Mouse (Mus musculus) cerebellum, adult 11-12 months (tissue): ENCODE data around the gene Fam178b.
A peak's percentile ranks its signal among the peaks of the same experiment; 100 is the strongest.
"Not testable (repeated sequence)": the region's sequence is repeated elsewhere in the genome, so short reads cannot be mapped to it uniquely, and the experiment has no call there.

Experiments
- DNase-seq: peaks from one replicate; pipeline ENCODE4 v3.0.0; 2022

Gene Fam178b

DNA sequence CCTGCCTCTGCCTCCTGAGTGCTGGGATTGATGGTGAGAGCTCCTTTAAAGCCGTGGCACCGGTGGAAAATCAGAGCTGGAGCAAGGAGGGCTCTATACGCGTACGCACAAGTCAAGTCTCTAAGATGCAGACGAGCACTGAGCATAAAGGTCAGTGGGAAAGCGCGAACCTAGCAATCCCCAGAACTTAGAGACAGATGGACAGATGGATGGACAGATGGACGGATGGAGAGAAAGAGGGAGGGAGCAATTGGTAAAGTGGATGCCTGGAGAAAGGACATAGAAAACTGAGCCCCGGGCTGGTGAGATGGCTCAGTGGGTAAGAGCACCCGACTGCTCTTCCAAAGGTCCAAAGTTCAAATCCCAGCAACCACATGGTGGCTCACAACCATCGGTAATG is 142.2 kb downstream of the Fam178b start:
- DNase-seq: no peak

- DNase-seq: no peak
Measured at GRCm38 (mm10) chr1:36540132-36540531, 142.9 kb downstream of the Fam178b start.

- no peak for DNase-seq
Measured at GRCm38 (mm10) chr1:36539186-36539585, 143.8 kb downstream of the Fam178b start, which contains the start of gene Gm42417. Gene Gm42417, minus strand, starts transcription at chr1:36539429.

GRCm38 (mm10) chr1:36538727-36539126 is 144.3 kb downstream of the Fam178b start:
- no peak for DNase-seq

- DNase-seq: not testable (repeated sequence)
Measured at GRCm38 (mm10) chr1:36536783-36537182, 146.2 kb downstream of the Fam178b start, which contains the start of gene Ankrd23. Gene Ankrd23, minus strand, starts transcription at chr1:36536883.

DNA sequence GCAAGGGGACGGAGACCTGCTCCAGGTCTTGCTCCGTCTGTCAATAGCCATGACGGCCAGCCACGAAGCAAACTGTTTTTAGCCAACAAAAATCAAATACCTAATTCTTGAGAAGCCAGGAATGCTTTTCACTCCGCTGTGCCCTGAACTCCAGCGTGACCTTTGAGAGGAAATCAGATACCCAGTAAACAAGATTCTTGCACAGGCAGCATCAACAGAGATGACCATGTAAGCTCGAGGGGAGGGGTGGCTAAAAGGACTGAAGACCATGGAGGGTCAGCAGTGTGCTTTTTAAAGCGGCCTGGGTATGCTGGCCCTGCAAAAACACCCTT is 146.6 kb downstream of the Fam178b start:
- DNase-seq: no peak

- DNase-seq: peak; percentile 76
Measured at GRCm38 (mm10) chr1:36535477-36536396, 147.2 kb downstream of the Fam178b start.

GRCm38 (mm10) chr1:36534595-36535058 is 148.4 kb downstream of the Fam178b start:
- peak; percentile 32 for DNase-seq

- DNase-seq: no peak
Measured at GRCm38 (mm10) chr1:36533546-36533945, 149.4 kb downstream of the Fam178b start.

DNA sequence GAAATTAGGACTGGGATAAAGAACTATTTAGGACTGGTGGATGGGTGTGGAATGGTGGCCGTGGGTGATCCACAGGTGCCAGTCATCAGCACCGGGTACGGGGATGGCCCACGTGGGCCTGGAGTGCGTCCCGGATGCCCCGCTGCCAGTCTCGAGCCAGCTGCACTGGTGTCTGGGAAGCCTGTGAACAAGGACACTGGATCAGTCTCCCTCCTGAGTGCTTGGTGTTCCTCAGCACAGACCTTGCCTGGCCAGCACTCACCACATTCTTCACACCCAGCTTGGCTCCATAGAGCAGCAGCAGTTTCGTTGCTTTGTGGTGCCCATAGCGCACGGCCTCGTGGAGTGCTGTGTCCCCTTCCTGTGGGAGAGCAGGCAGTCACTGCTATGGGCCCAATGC is 151.5 kb downstream of the Fam178b start:
- no peak for DNase-seq

DNA sequence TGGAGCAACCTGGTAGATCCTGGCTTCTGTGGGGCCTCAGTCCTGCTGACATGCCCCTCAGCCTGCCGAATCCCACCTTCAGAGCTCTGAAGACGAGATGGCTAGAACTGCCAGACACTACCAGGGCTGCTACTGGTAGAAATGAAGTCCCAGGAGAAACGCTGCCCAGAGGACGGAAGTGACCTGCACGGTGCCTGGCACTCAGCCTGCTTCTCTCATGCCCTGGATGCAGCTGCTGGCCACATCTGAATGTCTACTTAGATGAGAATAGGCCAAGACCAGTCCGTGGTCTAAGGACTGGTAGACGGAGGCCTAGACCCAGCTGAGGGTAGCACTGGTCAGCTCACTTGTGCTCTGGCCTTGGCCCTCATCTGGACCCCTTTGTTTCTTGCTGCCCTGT is 152.0 kb downstream of the Fam178b start:
- no peak for DNase-seq

DNA sequence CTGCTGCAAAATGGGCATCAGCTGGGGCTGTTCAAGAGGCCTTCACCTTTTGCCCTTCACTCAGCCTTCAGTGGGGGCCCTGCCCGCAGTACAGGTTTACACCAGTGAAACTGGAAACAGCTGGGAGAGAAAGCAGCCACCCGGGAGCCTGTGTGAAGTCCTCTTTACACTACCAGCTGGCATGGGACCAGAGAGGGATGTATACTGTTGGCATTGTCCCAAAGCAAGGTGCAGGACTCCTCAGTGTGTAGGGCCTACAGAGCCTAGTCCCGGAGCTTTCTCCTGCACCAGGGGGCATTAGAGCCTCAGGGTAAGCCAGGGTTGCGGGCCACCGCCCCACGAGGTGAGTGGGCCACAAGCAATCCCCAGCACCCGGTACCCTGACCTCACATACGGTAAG is 152.5 kb downstream of the Fam178b start:
- DNase-seq: peak; percentile 44

DNA sequence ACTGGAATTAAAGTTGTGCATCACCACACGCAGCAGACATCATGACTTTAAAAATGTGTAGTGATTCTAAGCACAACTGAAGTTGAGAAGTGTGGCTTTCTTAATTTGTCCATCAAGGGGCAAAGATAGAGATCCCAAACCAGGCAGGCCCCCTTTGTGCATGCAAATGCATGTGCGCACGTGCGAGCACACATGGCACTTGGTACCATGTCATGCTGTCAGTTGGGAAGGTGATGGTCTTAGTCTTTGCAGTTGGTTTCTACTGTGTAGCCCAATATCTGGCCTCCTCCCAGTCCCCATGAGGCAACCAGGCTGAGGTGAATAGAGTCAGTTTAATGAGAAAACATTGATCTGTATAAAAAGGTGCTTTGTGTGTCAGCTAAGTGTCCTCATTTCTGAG is 153.1 kb downstream of the Fam178b start:
- DNase-seq: no peak

GRCm38 (mm10) chr1:36529274-36529673 is 153.7 kb downstream of the Fam178b start:
- DNase-seq: no peak

GRCm38 (mm10) chr1:36528351-36528750 is 154.6 kb downstream of the Fam178b start:
- DNase-seq: no peak

DNA sequence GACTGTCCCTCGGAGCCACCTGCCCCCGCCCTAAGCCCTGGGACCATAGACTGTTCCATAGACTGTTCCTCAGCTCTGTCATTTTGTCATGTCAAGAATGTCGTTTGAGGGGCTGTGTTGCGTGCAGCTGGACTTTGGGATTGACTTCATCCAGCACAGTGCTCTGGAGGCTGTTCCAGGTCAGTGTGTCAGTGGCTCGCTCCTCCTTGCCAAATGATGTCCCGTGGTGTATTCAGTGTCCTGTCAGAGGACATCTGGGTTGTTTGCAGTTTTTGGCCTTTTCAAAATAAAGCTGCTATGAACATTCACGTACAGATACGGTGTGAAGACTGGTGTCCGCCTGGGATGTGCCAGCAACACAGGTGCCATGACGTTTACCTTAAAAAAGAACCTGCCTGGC is 156.1 kb downstream of the Fam178b start:
- no peak for DNase-seq

DNA sequence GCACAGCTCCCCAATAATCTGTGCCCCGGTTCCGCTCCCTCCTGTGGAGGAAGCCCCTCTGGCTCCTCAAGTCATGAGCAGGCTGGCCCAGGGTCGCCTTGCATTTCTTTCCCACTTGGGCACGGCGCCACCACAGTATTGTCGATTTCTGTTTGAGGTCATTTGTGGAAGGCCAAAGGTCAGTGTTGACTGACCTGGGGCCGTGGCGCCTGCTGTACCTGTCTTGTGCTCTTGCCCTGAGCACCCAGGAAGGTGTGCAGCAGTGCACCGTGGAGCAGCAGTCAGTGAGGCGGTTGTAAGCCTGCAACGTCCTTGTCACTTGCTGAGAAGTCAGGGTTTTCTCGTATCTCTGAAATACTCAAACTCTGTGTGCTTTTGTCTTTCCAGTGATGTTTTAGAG is 157.2 kb downstream of the Fam178b start:
- no peak for DNase-seq

DNA sequence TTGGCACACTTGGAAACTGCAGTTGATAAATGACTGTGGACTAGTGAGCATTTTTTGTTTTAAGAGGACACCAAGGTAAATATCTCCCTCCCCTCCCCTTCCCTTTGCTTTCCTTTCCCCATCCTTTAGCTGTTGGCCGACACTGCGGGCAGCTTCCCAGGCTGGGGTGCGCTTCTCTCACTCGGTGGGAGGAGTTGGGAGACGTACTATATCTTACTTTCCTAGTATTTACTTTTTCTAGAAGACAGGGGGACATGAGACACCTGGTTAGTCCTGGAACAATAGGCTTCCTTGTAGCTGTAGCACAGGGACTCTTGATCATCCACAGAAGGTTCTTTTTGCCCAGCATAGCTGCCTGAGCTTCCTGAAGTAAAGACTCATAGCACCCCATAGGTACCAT is 158.9 kb downstream of the Fam178b start:
- no peak for DNase-seq

DNA sequence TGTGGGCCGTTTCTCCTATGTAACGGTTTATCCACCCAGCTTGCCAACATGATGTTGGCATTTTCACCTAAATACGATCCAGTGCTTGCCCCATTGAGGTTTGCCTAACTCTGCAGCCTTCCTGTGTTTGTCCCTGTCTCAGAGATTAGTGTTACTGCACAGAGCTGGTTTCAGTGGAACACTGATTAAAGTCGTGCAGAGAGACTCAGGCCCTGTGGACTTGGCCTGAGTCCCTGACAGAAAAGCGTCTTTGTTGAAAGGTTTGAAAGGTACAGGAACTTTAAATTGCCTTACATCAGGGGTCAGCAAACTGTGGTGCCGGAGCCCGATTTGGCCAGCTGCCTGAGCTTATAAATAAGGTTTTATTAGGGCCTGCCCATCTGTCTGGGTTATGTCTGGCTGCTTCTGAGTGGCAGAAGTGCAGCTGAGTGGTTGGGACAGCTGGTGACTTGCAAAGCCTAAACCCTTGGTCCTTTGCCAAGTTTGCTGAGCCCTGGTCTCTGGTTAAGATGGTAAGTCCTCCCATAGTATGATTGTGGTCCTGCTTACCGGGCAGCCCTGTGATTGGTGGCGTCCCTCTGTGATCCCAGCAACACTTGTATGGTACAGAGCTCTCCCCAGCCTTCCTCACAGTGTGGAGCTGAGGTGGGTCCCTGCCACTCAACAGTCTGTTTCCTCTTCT is 159.5 kb downstream of the Fam178b start:
- DNase-seq: peak; percentile 44

DNA sequence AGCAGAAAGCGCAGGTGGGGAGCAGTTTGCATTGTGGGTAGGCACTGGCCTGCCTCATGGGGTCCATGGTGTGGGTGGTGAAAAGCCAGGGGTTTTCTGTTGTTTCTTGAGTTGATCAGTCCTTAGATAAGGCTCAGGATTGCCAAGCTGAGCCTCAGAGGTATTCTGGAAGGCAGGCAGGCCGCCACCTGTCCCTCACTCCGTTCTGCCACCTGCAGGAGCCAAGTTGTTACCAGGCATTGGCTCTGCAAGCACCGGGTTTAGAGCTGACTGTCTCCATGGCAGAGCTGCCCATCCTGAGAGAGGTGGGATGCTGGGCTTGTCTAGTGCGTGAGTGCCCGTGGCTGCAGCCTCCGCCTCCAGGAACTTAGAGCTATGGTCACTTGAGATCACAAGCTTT is 160.8 kb downstream of the Fam178b start:
- DNase-seq: no peak

GRCm38 (mm10) chr1:36519626-36520025 is 163.4 kb downstream of the Fam178b start:
- DNase-seq: no peak

DNA sequence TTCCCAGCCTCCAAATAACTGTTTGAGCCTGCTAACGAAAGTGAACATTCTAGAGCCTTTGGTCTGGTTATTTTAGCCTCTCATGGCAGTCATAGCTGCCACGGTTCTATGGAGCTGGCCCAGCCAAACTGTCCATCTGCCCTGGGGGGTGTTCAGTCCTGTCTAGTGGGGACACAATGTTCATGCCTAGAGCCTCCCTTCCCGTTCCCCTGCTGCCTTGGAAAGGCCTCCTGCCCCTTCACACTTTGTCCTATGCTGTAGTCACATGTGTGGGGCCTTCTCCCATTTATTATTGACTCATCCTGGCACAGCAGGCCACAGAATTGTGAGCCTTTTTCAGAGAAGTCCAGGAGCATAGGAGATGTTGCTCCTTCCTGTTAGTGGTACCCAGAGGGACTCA is 164.7 kb downstream of the Fam178b start:
- peak; percentile 70 for DNase-seq

DNA sequence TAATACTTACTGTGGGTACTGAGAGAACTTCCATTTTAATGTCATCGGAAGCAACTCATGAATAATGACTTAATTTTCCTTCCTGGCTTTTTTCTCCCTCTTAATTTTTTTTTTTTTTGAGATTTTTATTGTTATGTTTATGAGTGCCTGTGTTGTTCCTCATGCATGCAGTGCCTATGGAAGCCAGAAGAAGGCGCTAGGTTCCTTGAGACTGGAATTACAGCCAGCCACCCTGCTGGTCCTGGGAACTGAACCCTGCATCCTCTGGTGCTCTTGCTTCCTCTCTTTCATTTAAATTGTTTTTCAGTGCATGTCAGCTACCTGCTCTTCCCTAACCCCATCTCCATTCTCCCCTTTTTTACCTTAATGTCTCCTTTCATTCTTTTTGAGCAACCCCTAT is 169.3 kb downstream of the Fam178b start:
- no peak for DNase-seq

DNA sequence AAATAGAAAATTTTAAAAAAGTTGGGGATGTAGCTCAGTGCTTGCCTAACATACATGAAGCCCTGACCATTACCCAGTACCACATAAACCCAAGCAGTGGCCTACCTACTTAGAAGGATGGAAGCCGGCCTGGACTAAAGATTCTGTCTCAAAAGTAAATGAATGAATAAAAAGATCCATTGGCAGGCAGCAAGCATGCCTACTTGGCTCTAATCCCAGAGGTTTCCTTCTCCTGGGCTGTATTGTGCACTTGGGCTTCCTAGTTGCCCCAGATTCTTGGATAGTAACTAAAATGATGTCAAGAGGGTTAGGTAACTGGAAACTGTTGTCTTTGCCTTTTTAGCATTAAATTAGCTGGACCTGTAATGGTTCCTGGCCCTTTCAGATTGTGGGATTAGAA is 169.7 kb downstream of the Fam178b start:
- no peak for DNase-seq
